Mouse (Mus musculus) liver, embryonic 14.5 days (tissue): ENCODE data around the gene Gpatch4. TPM values are rescaled to one million over a fixed set of nuclear protein-coding genes. Genes with fewer than 3 reads are reported as not detected.

Experiments used
- ATAC-seq: fragments of 200-750 bp; cut with Nextera tagmentation; 2 replicates; pipeline ENCODE4 v1.8.0; 2017; ENCODE audit warnings: moderate number of reproducible peaks, mild to moderate bottlenecking, moderate library complexity; ENCODE audit not compliant: insufficient read depth
- DNase-seq, 3 experiments: peaks; one replicate each; pipeline ENCODE4 v3.0.0-alpha.2; 2012 to 2013; ENCODE audit warnings: low read depth in 3 of 3, low spot score in 3 of 3
- H3K27ac ChIP-seq: fragments of 300-500 bp; sonication (generic); 2 replicates; pipeline ENCODE4 v1.5.1; 2014; ENCODE audit warnings: moderate library complexity, mild to moderate bottlenecking, control low read depth, inconsistent platforms
- H3K27me3 ChIP-seq: fragments of 300-500 bp; sonication (generic); 2 replicates; pipeline ENCODE4 v1.6.1; 2014; ENCODE audit warnings: mild to moderate bottlenecking, low read length, moderate library complexity; ENCODE audit not compliant: control insufficient read depth, insufficient read depth
- H3K36me3 ChIP-seq: fragments of 300-500 bp; sonication (generic); replicated peaks from 2 replicates; pipeline ENCODE4 v1.6.1; 2014; ENCODE audit warnings: low read depth; ENCODE audit not compliant: control insufficient read depth, insufficient read depth
- H3K4me1 ChIP-seq, 2 experiments: fragments of 200-500 bp in 1 of 2; fragments of 300-500 bp in 1 of 2; sonication (generic) in 1 of 2; replicated peaks; 2 replicates each; pipeline ENCODE4 v1.6.1; 2012 to 2014; ENCODE audit warnings: antibody characterized with exemption in 1 of 2, inconsistent platforms in 1 of 2, low read length in 1 of 2; ENCODE audit not compliant: control insufficient read depth in 2 of 2, insufficient read depth in 2 of 2
- H3K4me2 ChIP-seq: fragments of 300-500 bp; sonication (generic); 2 replicates; pipeline ENCODE4 v1.6.1; 2014; ENCODE audit warnings: low read depth, mild to moderate bottlenecking, control low read depth, moderate library complexity
- H3K4me3 ChIP-seq, 2 experiments: fragments of 200-500 bp in 1 of 2; fragments of 300-500 bp in 1 of 2; sonication (generic) in 1 of 2; 2 replicates each; pipeline ENCODE4 v1.5.1; 2012 to 2014; ENCODE audit warnings: low read depth in 2 of 2, low read length in 2 of 2, mild to moderate bottlenecking in 2 of 2, control low read depth in 1 of 2, inconsistent platforms in 1 of 2, moderate library complexity in 1 of 2; ENCODE audit not compliant: insufficient read depth in 1 of 2
- H3K9ac ChIP-seq: fragments of 300-500 bp; sonication (generic); replicated peaks from 2 replicates; pipeline ENCODE4 v1.6.1; 2014; ENCODE audit warnings: mild to moderate bottlenecking, control low read depth, moderate library complexity
- H3K9me3 ChIP-seq: fragments of 300-500 bp; sonication (generic); 2 replicates; pipeline ENCODE4 v1.6.1; 2016; ENCODE audit warnings: low read length, mixed read lengths; ENCODE audit not compliant: control insufficient read depth
- CTCF ChIP-seq: IDR thresholded peaks from 2 replicates; pipeline ENCODE4 v1.5.1; 2016; ENCODE audit warnings: antibody characterized with exemption, low read depth, control low read depth
- EP300 ChIP-seq: IDR thresholded peaks from 2 replicates; pipeline ENCODE4 v1.6.1; 2016; ENCODE audit warnings: antibody characterized with exemption, low read depth
- WGBS: fragments of 180-500 bp; shearing (Covaris S2); extraction: QIAGEN DNeasy Blood & Tissue Kit; methylation state at CpG from one replicate; pipeline ENCODE4 v1.1.7; 2014; ENCODE audit not compliant: insufficient replicate concordance; 5-methylcytosine and 5-hydroxymethylcytosine counted together
- polyA plus RNA-seq, 2 experiments: library from polyadenylated mRNA; depleted of rRNA in 1 of 2; stranded (reverse) in 1 of 2; unstranded in 1 of 2; fragments of >200 nt; fragmentation: Nextera tagmentation in 1 of 2; extraction: Ambion mirVana in 1 of 2; gene quantifications; 2 replicates each; pipeline versions ENCODE4 v1.2.1 to v1.2.3; 2012 to 2014

The Gpatch4 gene
- polyA plus RNA-seq, 2 experiments, result 11.5 to 19.0 TPM

- H3K4me3 ChIP-seq, result no peak overlapping the region
- no peak overlapping the region for H3K4me2 ChIP-seq
- WGBS, result 48% methylated on average over 7 of the region's 7 CpGs
- TF ChIP-seq EP300 (no peak), CTCF (no peak)
- no peak overlapping the region for H3K27ac ChIP-seq
- DNase-seq, result no peak
- H3K9me3 ChIP-seq, result no peaks in the 10 kb centered on the region; the same call in 1 of the 2 replicates
- H3K4me1 ChIP-seq, result no peaks in the 10 kb centered on the region
- no peaks in the 10 kb centered on the region for H3K36me3 ChIP-seq
- H3K27me3 ChIP-seq, result peaks cover 50% of the 10 kb centered on the region
- ATAC-seq, result no peak
- H3K9ac ChIP-seq, result no peak overlapping the region
Observed at GRCm38 (mm10) chr3:88026823-88027222, 16.1 kb upstream of the Gpatch4 start.

GRCm38 (mm10) chr3:88027434-88028186 is 15.3 kb upstream of the Gpatch4 start, which contains the start of gene Hapln2:
Gene Hapln2 (minus strand): TSS chr3:88027583.
- no peaks in the 10 kb centered on the region for H3K4me1 ChIP-seq
- no peaks in the 10 kb centered on the region; the same call in 1 of the 2 replicates for H3K9me3 ChIP-seq
- no peak within 1 kb of the TSS for H3K4me2 ChIP-seq
- peaks cover 43% of the 10 kb centered on the region for H3K27me3 ChIP-seq
- TF ChIP-seq EP300, result no peak
- peak; percentile 65 for TF ChIP-seq CTCF
- no peak within 1 kb of the TSS for H3K27ac ChIP-seq
- ATAC-seq, result no peak
- H3K9ac ChIP-seq, result no peak within 1 kb of the TSS
- 38% methylated on average over 5 of the region's 5 CpGs for WGBS
- no peak for DNase-seq
- H3K36me3 ChIP-seq, result no peaks in the 10 kb centered on the region
- no peak within 1 kb of the TSS for H3K4me3 ChIP-seq

GRCm38 (mm10) chr3:88030608-88031395 is 12.1 kb upstream of the Gpatch4 start:
- Histone ChIP-seq H3K27ac (no peak overlapping the region), H3K9me3 (no peaks in the 10 kb centered on the region; the same call in 1 of the 2 replicates), H3K9ac (no peak overlapping the region), H3K4me1 (no peaks in the 10 kb centered on the region), H3K27me3 (peaks cover 12% of the 10 kb centered on the region), H3K4me2 (no peak overlapping the region), H3K4me3 (no peak overlapping the region), H3K36me3 (no peaks in the 10 kb centered on the region)
- DNase-seq (no peak), ATAC-seq (no peak)
- TF ChIP-seq CTCF (no peak), EP300 (no peak)
- 15% methylated on average over 19 of the region's 19 CpGs for WGBS

GRCm38 (mm10) chr3:88033506-88033905 is 9.4 kb upstream of the Gpatch4 start:
- no peak overlapping the region for H3K27ac ChIP-seq
- no peak overlapping the region for H3K4me2 ChIP-seq
- no peaks in the 10 kb centered on the region for H3K36me3 ChIP-seq
- H3K27me3 ChIP-seq, result peaks cover 10% of the 10 kb centered on the region
- ATAC-seq (no peak), DNase-seq (no peak)
- H3K4me3 ChIP-seq, result no peak overlapping the region
- 38% methylated on average over 5 of the region's 5 CpGs for WGBS
- TF ChIP-seq CTCF (no peak), EP300 (no peak)
- no peak overlapping the region for H3K9ac ChIP-seq
- H3K9me3 ChIP-seq, result no peaks in the 10 kb centered on the region
- no peaks in the 10 kb centered on the region for H3K4me1 ChIP-seq
